Mouse (Mus musculus): ENCODE data around the gene Smim9.

DNA sequence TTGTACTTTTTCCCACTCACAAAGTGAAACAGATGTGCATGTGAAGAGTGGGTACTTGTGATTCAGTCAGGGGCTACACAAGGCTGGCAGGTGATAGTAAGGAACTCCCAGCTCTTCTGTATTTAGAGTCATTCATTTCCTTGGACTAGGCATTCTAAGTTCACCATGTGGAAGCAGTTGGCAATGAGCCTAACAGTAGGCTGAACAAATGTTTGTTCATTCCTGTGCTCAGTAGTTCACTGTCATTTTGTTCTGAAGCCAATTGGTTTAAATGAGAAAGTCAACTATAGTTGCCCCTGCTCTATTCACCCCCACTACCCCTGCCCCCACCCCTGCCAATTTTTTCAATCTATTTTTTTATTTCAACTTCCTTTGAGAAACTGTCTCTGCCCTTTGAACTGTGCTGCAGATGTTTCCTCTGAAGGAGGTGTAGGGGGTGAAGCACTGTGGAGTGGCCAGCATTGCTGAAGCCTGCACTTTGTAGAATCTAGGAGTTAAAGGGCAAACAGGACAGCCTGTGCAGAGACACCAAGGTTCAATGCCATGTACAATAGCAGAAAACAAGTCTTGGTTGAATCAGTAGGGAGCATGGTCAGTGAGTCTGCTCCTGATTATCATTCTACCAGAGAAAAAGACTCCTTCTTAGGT, 35.1 kb downstream of the Smim9 start:
- no peak for TF ChIP-seq POLR2A (IDR thresholded peaks at IDR 0.05; ENCODE audit: control insufficient read depth, low read depth, low read length)
- no peak for TF ChIP-seq CTCF (IDR thresholded peaks at IDR 0.05; ENCODE audit: control insufficient read depth, insufficient read depth, insufficient replicate concordance, low read depth, low read length)
